Mouse (Mus musculus) midbrain, embryonic 12.5 days (tissue): ENCODE measurements at regions not wholly inside any gene's neighbourhood (a gene's known extent, or its start where the extent isn't known, plus 50 kb on each side); places are given as distances from the start of the nearest gene placed in this dataset.

Experiments used
- ATAC-seq: fragments of 200-750 bp; cut with Nextera tagmentation; 2 replicates; pipeline ENCODE4 v1.8.0; 2017; ENCODE audit warnings: low read depth, moderate TSS enrichment, moderate library complexity; ENCODE audit not compliant: low FRiP score
- H3K27ac ChIP-seq: fragments of 300-500 bp; sonication (generic); replicated peaks from 2 replicates; pipeline ENCODE4 v1.5.1; 2016; ENCODE audit warnings: mild to moderate bottlenecking
- H3K27me3 ChIP-seq: fragments of 300-500 bp; sonication (generic); 2 replicates; pipeline ENCODE4 v1.6.1; 2016; ENCODE audit warnings: mild to moderate bottlenecking
- H3K36me3 ChIP-seq: fragments of 300-500 bp; sonication (generic); 2 replicates; pipeline ENCODE4 v1.6.1; 2016
- H3K4me1 ChIP-seq: fragments of 300-500 bp; sonication (generic); 2 replicates; pipeline ENCODE4 v1.6.1; 2016
- H3K4me2 ChIP-seq: fragments of 300-500 bp; sonication (generic); replicated peaks from 2 replicates; pipeline ENCODE4 v1.6.1; 2016; ENCODE audit warnings: mild to moderate bottlenecking, moderate library complexity
- H3K4me3 ChIP-seq: fragments of 300-500 bp; sonication (generic); 2 replicates; pipeline ENCODE4 v1.5.1; 2016; ENCODE audit warnings: mild to moderate bottlenecking
- H3K9ac ChIP-seq: fragments of 300-500 bp; sonication (generic); replicated peaks from 2 replicates; pipeline ENCODE4 v1.6.1; 2016; ENCODE audit warnings: mild to moderate bottlenecking, moderate library complexity
- H3K9me3 ChIP-seq: fragments of 300-500 bp; sonication (generic); 2 replicates; pipeline ENCODE4 v1.6.1; 2016; ENCODE audit warnings: mild to moderate bottlenecking
- WGBS: fragments of 180-500 bp; shearing (Covaris S2); methylation state at CpG from one replicate; pipeline ENCODE4 v1.1.7; 2016; 5-methylcytosine and 5-hydroxymethylcytosine counted together

- Histone ChIP-seq H3K9ac (no peak overlapping the region), H3K27ac (no peak overlapping the region), H3K4me1 (no peaks in the 10 kb centered on the region), H3K9me3 (no peaks in the 10 kb centered on the region), H3K4me2 (no peak overlapping the region), H3K4me3 (no peak overlapping the region), H3K36me3 (no peaks in the 10 kb centered on the region), H3K27me3 (no peaks in the 10 kb centered on the region)
- WGBS: 80% methylated on average over 14 of the region's 14 CpGs
- no peak for ATAC-seq
Measured at GRCm38 (mm10) chr2:128364161-128364560, 226.8 kb upstream of the Spdye4c start.

DNA sequence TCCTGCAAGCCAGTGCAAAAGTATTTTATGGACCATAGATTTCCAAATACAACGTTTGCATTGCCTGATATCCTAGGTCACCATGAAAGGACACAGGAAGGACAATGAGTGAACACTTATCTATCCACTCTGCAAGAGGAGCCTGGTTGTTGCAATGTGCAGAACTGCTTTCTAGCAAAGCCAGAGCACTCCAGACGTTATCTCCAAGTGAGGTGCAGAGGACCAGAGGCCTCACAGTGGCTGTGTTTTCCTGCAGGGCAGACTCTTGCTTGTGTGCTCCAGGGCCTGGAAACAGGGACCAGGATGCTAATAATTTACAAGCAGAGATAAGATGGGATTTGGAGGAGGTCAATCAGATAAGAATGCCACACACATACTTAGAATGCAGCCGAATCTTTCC lies 226.0 kb upstream of the Spdye4c start:
- 85% methylated on average over 3 of the region's 3 CpGs for WGBS
- no peaks in the 10 kb centered on the region for H3K9me3 ChIP-seq
- no peak overlapping the region for H3K9ac ChIP-seq
- no peaks in the 10 kb centered on the region for H3K27me3 ChIP-seq
- H3K27ac ChIP-seq: no peak overlapping the region
- H3K4me3 ChIP-seq: no peak overlapping the region
- no peak for ATAC-seq
- H3K4me2 ChIP-seq: no peak overlapping the region
- no peaks in the 10 kb centered on the region for H3K4me1 ChIP-seq
- no peaks in the 10 kb centered on the region for H3K36me3 ChIP-seq

DNA sequence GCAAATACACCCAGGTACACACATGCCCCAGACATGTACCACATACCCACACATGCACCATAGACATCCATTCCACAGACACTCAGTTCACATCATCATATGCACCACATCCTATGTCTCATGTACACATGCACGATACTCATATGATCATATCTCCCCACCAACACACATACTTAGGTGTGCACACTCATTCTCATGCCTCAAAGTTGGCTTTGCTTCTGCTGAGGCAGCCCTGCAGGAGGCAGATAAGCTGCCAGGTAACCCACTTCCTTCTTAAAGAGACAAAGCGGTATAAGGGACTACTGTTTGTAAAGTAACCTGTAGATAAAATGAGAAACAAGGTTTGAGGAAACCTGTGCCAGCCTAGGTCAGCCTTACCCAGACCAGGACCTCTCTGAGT lies 225.2 kb upstream of the Spdye4c start:
- Histone ChIP-seq H3K27me3 (no peaks in the 10 kb centered on the region), H3K4me1 (no peaks in the 10 kb centered on the region), H3K4me2 (no peak overlapping the region), H3K4me3 (no peak overlapping the region), H3K27ac (no peak overlapping the region), H3K36me3 (no peaks in the 10 kb centered on the region), H3K9me3 (no peaks in the 10 kb centered on the region), H3K9ac (no peak overlapping the region)
- no peak for ATAC-seq
- WGBS: 87% methylated on average over 2 of the region's 2 CpGs

DNA sequence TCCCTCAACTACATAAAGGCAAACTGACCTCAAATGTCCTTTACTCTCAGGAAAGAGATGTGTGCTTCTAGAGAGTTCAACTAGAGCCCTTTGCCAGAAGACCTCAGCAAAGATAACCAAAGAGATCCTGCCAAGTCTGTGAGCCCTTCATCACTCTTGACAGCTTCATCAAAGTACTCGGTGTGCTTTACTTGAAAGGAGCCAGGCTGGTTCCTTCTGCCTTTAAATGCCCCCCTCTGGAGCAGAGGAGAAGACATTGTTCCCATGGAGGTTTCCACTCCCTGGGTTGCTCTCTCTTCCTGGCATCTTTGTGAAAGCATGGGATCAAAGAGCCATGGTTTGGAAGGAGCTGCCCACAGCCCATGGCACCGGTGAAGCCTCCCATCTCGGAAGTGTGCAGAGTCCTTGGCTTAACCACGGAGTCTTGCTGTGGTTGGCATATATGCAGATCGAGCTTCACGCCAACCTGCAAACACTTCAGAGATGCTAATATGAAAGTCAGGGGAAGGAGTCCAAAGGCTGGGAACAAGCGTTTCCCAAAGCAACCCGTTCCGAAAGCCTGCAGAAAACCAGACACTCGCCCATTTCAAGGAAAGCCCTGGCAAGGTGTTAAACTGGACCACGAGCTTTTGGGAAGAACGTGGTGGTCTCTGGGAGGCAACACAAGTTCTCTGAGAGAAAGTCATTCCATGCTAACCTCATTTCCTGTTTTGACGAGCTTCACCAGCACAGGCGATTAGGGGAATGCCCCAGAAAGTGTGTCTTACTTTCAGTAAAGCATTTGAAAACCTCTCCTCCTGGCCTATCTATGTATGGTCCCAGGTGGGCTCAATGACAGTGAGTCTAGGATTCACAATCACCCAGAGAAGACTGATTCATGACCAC lies 223.5 kb upstream of the Spdye4c start:
- Histone ChIP-seq H3K9ac (no peak overlapping the region), H3K4me3 (no peak overlapping the region), H3K4me2 (no peak overlapping the region), H3K27ac (no peak overlapping the region), H3K9me3 (no peaks in the 10 kb centered on the region), H3K27me3 (no peaks in the 10 kb centered on the region), H3K4me1 (no peaks in the 10 kb centered on the region), H3K36me3 (no peaks in the 10 kb centered on the region)
- no peak for ATAC-seq
- WGBS: 88% methylated on average over 14 of the region's 14 CpGs

DNA sequence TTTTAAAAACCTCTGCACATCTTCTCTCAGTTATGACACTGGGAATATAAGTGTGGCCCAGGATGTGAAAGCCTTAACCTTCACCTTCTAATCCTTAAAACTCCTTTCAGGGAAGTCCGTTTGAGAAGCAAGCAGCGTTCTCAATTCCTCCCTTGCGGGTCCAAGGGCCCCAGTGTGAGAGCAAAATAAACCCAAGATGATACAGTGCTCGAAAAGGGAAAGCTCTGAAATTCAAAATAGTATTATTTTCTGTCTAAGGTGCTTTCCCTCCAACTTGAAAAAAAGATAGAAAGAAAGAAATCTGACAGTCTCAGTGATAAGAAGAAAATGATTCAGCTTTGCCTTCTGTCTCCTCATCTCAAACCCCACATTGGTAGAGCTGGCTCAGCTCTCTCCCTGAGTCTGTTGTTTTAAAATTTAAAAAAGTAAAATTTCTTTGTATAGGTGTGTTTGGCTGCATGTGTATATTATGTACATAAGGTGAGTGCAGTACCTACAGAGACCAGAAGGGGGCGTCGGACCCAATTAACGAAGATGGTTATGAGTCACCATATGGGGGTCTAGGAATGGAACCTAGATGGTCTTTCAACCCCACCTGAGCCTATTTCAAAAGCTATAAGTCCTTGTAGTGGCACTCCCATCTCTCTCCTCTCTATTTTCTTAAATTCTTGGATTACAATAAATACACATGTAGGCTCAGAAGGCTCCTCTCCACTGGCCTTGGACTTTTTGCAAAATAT lies 222.3 kb upstream of the Spdye4c start:
- H3K36me3 ChIP-seq: no peaks in the 10 kb centered on the region
- H3K27ac ChIP-seq: no peak overlapping the region
- 74% methylated on average over 7 of the region's 7 CpGs for WGBS
- ATAC-seq: no peak
- no peak overlapping the region for H3K9ac ChIP-seq
- H3K4me2 ChIP-seq: no peak overlapping the region
- peaks cover 9% of the 10 kb centered on the region for H3K4me1 ChIP-seq
- H3K27me3 ChIP-seq: no peaks in the 10 kb centered on the region
- H3K9me3 ChIP-seq: no peaks in the 10 kb centered on the region
- no peak overlapping the region for H3K4me3 ChIP-seq

DNA sequence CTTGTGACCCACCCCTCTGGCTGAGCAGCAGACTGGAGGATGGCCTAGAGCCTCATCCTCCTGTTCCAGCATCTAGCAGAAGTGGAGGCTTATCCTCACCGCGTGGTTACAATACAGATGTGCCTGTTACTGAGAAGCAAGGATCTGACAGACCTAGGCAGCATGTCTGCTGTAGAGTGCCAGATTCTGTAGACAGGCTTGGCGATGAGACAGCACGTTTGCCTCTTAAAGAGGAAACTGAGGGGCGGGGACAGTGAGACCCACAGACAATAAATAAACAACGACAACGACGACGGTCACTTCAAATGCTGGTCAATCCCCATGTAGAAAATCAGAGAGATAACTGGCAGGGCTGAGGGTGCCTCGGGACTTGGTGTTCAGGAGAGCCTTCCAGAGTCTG lies 220.2 kb upstream of the Spdye4c start:
- Histone ChIP-seq H3K4me1 (peaks cover 14% of the 10 kb centered on the region), H3K4me2 (no peak overlapping the region), H3K9me3 (no peaks in the 10 kb centered on the region), H3K9ac (no peak overlapping the region), H3K36me3 (no peaks in the 10 kb centered on the region), H3K4me3 (no peak overlapping the region), H3K27ac (no peak overlapping the region), H3K27me3 (no peaks in the 10 kb centered on the region)
- 88% methylated on average over 10 of the region's 10 CpGs for WGBS
- ATAC-seq: no peak

DNA sequence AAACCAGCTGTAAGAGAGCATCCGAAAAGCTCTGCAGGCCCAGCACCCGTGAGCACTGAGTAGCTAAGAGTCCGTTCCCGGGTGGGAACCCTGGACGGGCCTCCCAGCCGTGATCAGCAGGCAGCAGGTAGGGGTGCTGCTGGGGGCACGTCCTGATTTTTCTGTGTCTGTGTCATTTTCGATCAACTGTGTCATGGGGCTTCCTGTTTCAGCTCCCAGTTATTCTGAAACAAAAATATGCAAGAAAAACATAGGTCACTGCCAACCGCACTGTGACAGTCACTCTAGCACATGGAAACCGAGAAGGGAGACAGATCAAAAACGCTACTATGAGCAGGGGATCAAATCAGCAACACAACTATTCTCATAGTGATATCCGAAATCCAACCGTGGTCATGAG lies 218.8 kb upstream of the Spdye4c start:
- H3K9me3 ChIP-seq: no peaks in the 10 kb centered on the region
- H3K9ac ChIP-seq: no peak overlapping the region
- no peak for ATAC-seq
- no peaks in the 10 kb centered on the region for H3K36me3 ChIP-seq
- no peak overlapping the region for H3K27ac ChIP-seq
- H3K27me3 ChIP-seq: no peaks in the 10 kb centered on the region
- no peak overlapping the region for H3K4me3 ChIP-seq
- 91% methylated on average over 13 of the region's 13 CpGs for WGBS
- H3K4me2 ChIP-seq: no peak overlapping the region
- peaks cover 14% of the 10 kb centered on the region for H3K4me1 ChIP-seq

DNA sequence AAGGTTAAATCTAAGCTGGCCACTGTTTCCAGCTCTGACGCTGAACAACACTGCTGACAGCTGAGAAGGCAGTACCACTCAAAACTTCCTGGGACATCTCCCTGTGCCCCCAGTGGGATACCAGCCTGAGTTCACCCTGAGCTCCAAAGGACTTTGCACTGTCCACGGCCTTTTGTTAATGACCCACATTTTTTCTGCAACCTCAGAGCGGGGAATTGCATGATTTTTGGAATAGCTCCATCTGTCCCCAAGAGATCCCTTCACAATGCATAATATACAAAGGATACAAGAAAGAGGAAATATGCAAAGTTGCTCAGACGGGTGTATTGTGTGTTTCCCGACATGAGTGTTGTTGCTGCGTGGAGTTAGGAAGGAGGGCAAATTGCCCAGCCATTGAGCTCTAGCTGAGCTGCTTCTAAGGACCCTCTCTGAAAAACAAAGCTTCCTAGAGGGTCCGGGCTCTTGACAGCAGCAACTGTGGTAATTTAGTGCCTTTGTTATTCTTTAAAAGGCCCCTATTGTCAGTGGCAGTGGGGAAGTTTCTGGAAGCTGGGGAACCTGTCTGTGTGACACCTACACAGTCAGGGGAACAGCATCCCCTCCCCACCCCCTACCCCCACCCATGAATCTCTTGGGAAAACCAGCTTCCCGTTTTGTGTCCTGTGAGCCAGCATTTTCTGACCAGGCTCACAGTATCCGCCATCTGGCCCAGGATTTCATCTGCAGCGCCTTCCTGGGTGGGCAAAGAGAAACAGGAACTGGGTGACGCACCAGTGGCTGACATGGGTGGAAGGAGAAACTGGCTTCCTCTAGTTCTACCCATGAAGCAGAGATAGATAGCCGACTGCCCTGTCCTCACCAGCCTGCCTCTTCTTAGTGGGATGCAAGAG lies 217.4 kb upstream of the Spdye4c start:
- WGBS: 39% methylated on average over 12 of the region's 12 CpGs
- Histone ChIP-seq H3K4me2 (no peak overlapping the region), H3K36me3 (no peaks in the 10 kb centered on the region), H3K9ac (no peak overlapping the region), H3K27ac (no peak overlapping the region), H3K27me3 (no peaks in the 10 kb centered on the region), H3K9me3 (no peaks in the 10 kb centered on the region), H3K4me3 (no peak overlapping the region), H3K4me1 (peaks cover 14% of the 10 kb centered on the region)
- ATAC-seq: no peak

GRCm38 (mm10) chr2:128374253-128374566 lies 216.8 kb upstream of the Spdye4c start:
- H3K27me3 ChIP-seq: no peaks in the 10 kb centered on the region
- no peak overlapping the region for H3K4me3 ChIP-seq
- H3K4me2 ChIP-seq: no peak overlapping the region
- no peak for ATAC-seq
- H3K36me3 ChIP-seq: no peaks in the 10 kb centered on the region
- WGBS: 88% methylated on average over 2 of the region's 2 CpGs
- H3K4me1 ChIP-seq: peaks cover 14% of the 10 kb centered on the region
- no peaks in the 10 kb centered on the region for H3K9me3 ChIP-seq
- H3K27ac ChIP-seq: no peak overlapping the region
- H3K9ac ChIP-seq: no peak overlapping the region

GRCm38 (mm10) chr2:128374926-128375325 lies 216.1 kb upstream of the Spdye4c start:
- no peak overlapping the region for H3K9ac ChIP-seq
- no peaks in the 10 kb centered on the region for H3K9me3 ChIP-seq
- ATAC-seq: no peak
- 92% methylated on average over 5 of the region's 5 CpGs for WGBS
- H3K4me3 ChIP-seq: no peak overlapping the region
- no peaks in the 10 kb centered on the region for H3K27me3 ChIP-seq
- H3K4me1 ChIP-seq: peaks cover 14% of the 10 kb centered on the region
- no peak overlapping the region for H3K4me2 ChIP-seq
- H3K27ac ChIP-seq: no peak overlapping the region
- H3K36me3 ChIP-seq: no peaks in the 10 kb centered on the region

DNA sequence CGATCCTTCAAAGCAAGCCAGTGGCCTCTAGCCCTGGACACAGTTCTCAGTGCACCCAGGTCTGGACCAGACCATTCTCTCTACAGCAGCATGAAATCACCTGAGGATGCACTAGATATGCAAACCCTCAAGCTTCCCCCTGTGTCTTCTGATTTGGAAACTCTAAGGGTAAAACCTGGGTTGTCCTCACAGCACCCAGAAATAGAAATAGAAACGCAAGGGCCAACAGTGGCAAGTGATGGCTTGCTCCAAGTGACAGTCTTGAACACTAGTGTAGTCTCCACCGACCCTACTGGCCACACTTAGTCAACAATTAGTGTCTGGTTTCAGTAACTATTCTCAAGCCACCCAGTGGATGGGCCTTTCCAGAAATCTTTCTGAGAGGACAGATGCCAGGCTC lies 215.2 kb upstream of the Spdye4c start:
- Histone ChIP-seq H3K9me3 (no peaks in the 10 kb centered on the region), H3K9ac (no peak overlapping the region), H3K4me1 (peaks cover 14% of the 10 kb centered on the region), H3K27me3 (no peaks in the 10 kb centered on the region), H3K4me3 (no peak overlapping the region), H3K4me2 (no peak overlapping the region), H3K27ac (no peak overlapping the region), H3K36me3 (no peaks in the 10 kb centered on the region)
- no peak for ATAC-seq
- 90% methylated on average over 3 of the region's 3 CpGs for WGBS

- Histone ChIP-seq H3K4me1 (peaks cover 14% of the 10 kb centered on the region), H3K27me3 (no peaks in the 10 kb centered on the region), H3K27ac (no peak overlapping the region), H3K4me3 (no peak overlapping the region), H3K9me3 (no peaks in the 10 kb centered on the region), H3K36me3 (no peaks in the 10 kb centered on the region), H3K9ac (no peak overlapping the region), H3K4me2 (no peak overlapping the region)
- no peak for ATAC-seq
- WGBS: 82% methylated on average over 6 of the region's 6 CpGs
Measured at GRCm38 (mm10) chr2:128377176-128377575, 213.8 kb upstream of the Spdye4c start.
